Mouse (Mus musculus) cerebellum, adult 9-11 months (tissue): ENCODE data around the gene Nudt15.
"Not testable (repeated sequence)": the region's sequence is repeated elsewhere in the genome, so short reads cannot be mapped to it uniquely, and the experiment has no call there.

ENCODE experiments used
- DNase-seq: peaks from one replicate; pipeline ENCODE4 v3.0.0; 2022

Gene Nudt15

GRCm38 (mm10) chr14:73548051-73548450, at the start of gene Nudt15:
TSS of gene Nudt15 (minus strand) at chr14:73548242.
- no peak for DNase-seq

GRCm38 (mm10) chr14:73592166-73592565, 44.1 kb upstream of the Nudt15 start:
- DNase-seq = no peak

- no peak for DNase-seq
Measured at GRCm38 (mm10) chr14:73588080-73588479, 40.0 kb upstream of the Nudt15 start.

GRCm38 (mm10) chr14:73576336-73576735, 28.3 kb upstream of the Nudt15 start:
- DNase-seq = no peak

GRCm38 (mm10) chr14:73574053-73574452, 26.0 kb upstream of the Nudt15 start:
- DNase-seq = no peak

- DNase-seq = no peak
Measured at GRCm38 (mm10) chr14:73571143-73571542, 23.1 kb upstream of the Nudt15 start.

- not testable (repeated sequence) for DNase-seq
Measured at GRCm38 (mm10) chr14:73569831-73570230, 21.8 kb upstream of the Nudt15 start.

- no peak for DNase-seq
Measured at GRCm38 (mm10) chr14:73553122-73553696, 5.2 kb upstream of the Nudt15 start.

- DNase-seq = peak; percentile 94
Measured at GRCm38 (mm10) chr14:73552341-73553121, 4.5 kb upstream of the Nudt15 start.

- no peak for DNase-seq
Measured at GRCm38 (mm10) chr14:73551164-73551563, 3.1 kb upstream of the Nudt15 start.

- DNase-seq = no peak
Measured at GRCm38 (mm10) chr14:73550732-73551131, 2.7 kb upstream of the Nudt15 start.

GRCm38 (mm10) chr14:73550291-73550690, 2.2 kb upstream of the Nudt15 start:
- no peak for DNase-seq

- DNase-seq = no peak
Measured at GRCm38 (mm10) chr14:73547034-73547433, 1.0 kb downstream of the Nudt15 start.

GRCm38 (mm10) chr14:73543781-73544180, 4.3 kb downstream of the Nudt15 start:
- no peak for DNase-seq

GRCm38 (mm10) chr14:73535641-73536040, 12.4 kb downstream of the Nudt15 start:
- no peak for DNase-seq

- no peak for DNase-seq
Measured at GRCm38 (mm10) chr14:73533755-73534465, 14.1 kb downstream of the Nudt15 start.

- not testable (repeated sequence) for DNase-seq
Measured at GRCm38 (mm10) chr14:73528661-73529060, 19.4 kb downstream of the Nudt15 start.

- peak; percentile 95 for DNase-seq
Measured at GRCm38 (mm10) chr14:73524766-73525448, 23.1 kb downstream of the Nudt15 start, which contains the start of gene Sucla2. TSS of gene Sucla2 (plus strand) at chr14:73525319.

GRCm38 (mm10) chr14:73524136-73524535, 23.9 kb downstream of the Nudt15 start:
- DNase-seq = no peak

- DNase-seq = peak; percentile 95
Measured at GRCm38 (mm10) chr14:73509765-73510423, 38.1 kb downstream of the Nudt15 start, which contains the start of gene Med4. TSS of gene Med4 (plus strand) at chr14:73510025.

GRCm38 (mm10) chr14:73508630-73509395, 39.2 kb downstream of the Nudt15 start:
- DNase-seq = no peak
